Mouse (Mus musculus) kidney, postnatal 0 days (tissue): ENCODE results near the gene Arntl2. TPM values are rescaled to one million over a fixed set of nuclear protein-coding genes. Genes with fewer than 3 reads are reported as not detected.

ENCODE experiments used
- ATAC-seq: fragments of 200-750 bp; cut with Nextera tagmentation; replicated peaks from 2 replicates; pipeline ENCODE4 v1.8.0; 2017; ENCODE audit warnings: low read depth, moderate number of reproducible peaks, moderate TSS enrichment, moderate library complexity; ENCODE audit not compliant: low FRiP score
- DNase-seq: peaks from one replicate; pipeline ENCODE4 v3.0.0-alpha.2; 2016; ENCODE audit warnings: low spot score
- H3K27ac ChIP-seq: fragments of 300-500 bp; sonication (generic); 2 replicates; pipeline ENCODE4 v1.5.1; 2014; ENCODE audit warnings: mild to moderate bottlenecking
- H3K27me3 ChIP-seq: fragments of 300-500 bp; sonication (generic); 2 replicates; pipeline ENCODE4 v1.6.1; 2014; ENCODE audit warnings: low read length, mixed read lengths; ENCODE audit not compliant: insufficient read depth
- H3K36me3 ChIP-seq: fragments of 300-500 bp; sonication (generic); 2 replicates; pipeline ENCODE4 v1.6.1; 2014; ENCODE audit warnings: low read length, mixed read lengths; ENCODE audit not compliant: insufficient read depth
- H3K4me1 ChIP-seq: fragments of 300-500 bp; sonication (generic); replicated peaks from 2 replicates; pipeline ENCODE4 v1.6.1; 2014; ENCODE audit warnings: antibody characterized with exemption, low read length, mixed read lengths; ENCODE audit not compliant: insufficient read depth
- H3K4me2 ChIP-seq: fragments of 300-500 bp; sonication (generic); 2 replicates; pipeline ENCODE4 v1.6.1; 2014; ENCODE audit warnings: mild to moderate bottlenecking, low read length, moderate library complexity, mixed read lengths
- H3K4me3 ChIP-seq: fragments of 300-500 bp; sonication (generic); replicated peaks from 2 replicates; pipeline ENCODE4 v1.5.1; 2014; ENCODE audit warnings: low read depth, low read length
- H3K9ac ChIP-seq: fragments of 300-500 bp; sonication (generic); 2 replicates; pipeline ENCODE4 v1.6.1; 2014; ENCODE audit warnings: low read depth, low read length
- H3K9me3 ChIP-seq: fragments of 300-500 bp; sonication (generic); replicated peaks from 2 replicates; pipeline ENCODE4 v1.6.1; 2016; ENCODE audit warnings: low read length, inconsistent platforms, mixed read lengths
- CTCF ChIP-seq: IDR thresholded peaks from 2 replicates; pipeline ENCODE4 v1.5.1; 2016; ENCODE audit warnings: antibody characterized with exemption, low read depth, mild to moderate bottlenecking, moderate library complexity
- WGBS: fragments of 180-500 bp; shearing (Covaris S2); extraction: QIAGEN DNeasy Blood & Tissue Kit; methylation state at CpG from one replicate; pipeline ENCODE4 v1.1.7; 2014; 5-methylcytosine and 5-hydroxymethylcytosine counted together
- polyA plus RNA-seq: library from polyadenylated mRNA; unstranded; fragments of >200 nt; fragmentation: Nextera tagmentation; extraction: Ambion mirVana; gene quantifications from 2 replicates; pipeline ENCODE4 v1.2.1, GENCODE M21; 2015

Arntl2 gene
- polyA plus RNA-seq, 1 experiment from 2014 or later: 1.2 TPM

DNA sequence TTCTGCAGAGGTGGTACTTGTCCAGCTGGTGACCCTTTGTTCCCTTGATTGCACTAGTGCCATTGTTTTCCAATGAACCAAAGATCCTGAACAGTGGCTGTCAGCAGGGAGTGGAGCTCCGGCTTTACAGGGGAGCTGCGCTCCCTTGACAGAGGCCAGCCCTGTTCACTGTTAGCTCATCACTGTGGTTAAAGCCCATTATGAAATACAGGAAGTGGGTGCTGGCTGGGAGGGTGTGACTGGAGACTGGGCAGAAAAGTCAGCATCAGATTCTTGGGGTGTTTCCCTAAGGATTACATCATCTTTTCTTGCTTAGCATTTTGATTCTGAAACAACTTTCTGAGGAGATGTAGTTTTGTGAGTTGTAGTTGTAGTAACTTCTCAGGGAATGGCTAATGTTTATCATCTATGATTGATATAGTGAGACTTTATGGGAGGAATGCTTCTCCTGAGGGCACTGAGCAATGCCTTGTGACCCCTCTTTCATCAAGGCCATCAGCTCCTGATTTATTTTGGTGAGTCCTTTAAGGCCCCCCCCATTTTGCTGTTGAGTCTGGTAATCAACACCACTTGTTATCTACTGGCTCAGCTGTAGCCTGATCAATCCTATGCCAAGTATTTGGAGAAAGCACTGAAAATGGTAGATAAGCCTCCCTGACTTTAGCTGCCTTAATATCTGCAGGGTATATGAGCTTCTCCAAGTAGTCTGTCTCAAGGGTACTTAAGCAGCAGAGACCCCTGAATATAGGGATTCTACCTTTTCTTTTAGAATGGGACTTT, 19.1 kb upstream of the Arntl2 start:
- Histone ChIP-seq H3K4me2 (no peak overlapping the region), H3K4me3 (no peak overlapping the region), H3K9me3 (no peaks in the 10 kb centered on the region), H3K27ac (no peak overlapping the region), H3K36me3 (peaks cover 21% of the 10 kb centered on the region; the same call in 1 of the 2 replicates), H3K27me3 (no peaks in the 10 kb centered on the region), H3K9ac (no peak overlapping the region), H3K4me1 (no peaks in the 10 kb centered on the region)
- DNase-seq (no peak), ATAC-seq (no peak)
- WGBS: 54% methylated on average over 2 of the region's 2 CpGs
- TF ChIP-seq CTCF: no peak

DNA sequence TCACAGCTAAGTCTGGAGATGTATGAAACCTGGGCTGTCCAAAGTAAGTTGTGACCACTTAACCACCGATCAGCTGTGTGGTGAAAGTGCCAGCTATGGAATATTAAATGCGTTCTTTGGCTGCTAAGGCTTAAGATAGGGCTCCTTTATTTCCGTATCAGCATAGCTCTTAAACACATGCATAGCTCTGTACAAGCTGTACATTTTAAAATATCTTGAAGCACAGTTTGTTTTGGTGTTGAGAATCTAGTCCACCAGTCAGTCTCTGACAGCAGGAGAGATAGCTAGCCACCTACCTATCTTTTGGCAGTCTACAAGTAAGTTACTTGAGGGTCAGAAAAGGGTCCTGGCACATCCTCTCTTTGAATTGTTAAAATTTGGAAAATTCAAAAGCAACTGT, 17.8 kb upstream of the Arntl2 start:
- H3K9ac ChIP-seq: no peak overlapping the region
- H3K27ac ChIP-seq: no peak overlapping the region
- no peaks in the 10 kb centered on the region for H3K9me3 ChIP-seq
- TF ChIP-seq CTCF: no peak
- no peaks in the 10 kb centered on the region for H3K4me1 ChIP-seq
- ATAC-seq (no peak), DNase-seq (no peak)
- no peak overlapping the region for H3K4me2 ChIP-seq
- no peaks in the 10 kb centered on the region for H3K27me3 ChIP-seq
- WGBS: 92% methylated on average over 3 of the region's 3 CpGs
- peaks cover 15% of the 10 kb centered on the region; the same call in 1 of the 2 replicates for H3K36me3 ChIP-seq
- no peak overlapping the region for H3K4me3 ChIP-seq

DNA sequence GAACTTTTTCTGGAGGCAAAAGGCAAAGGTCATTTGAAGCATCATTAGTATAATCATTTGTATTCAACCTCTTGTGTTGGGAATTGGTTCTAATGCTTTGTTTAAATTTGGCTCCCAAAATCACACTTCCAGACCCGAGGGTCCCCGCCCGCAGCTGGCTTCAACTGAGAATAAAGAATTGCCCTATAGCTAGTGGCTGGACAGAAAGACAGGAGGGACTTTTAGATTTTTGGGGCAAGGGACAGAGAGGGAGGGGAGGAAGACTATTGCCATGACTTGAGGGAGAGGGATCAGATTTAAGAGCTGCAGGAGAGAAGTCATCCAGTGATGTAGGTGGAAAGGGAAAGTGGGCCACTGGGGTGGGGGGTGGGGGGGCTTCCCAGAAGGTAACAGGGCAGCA, 14.3 kb upstream of the Arntl2 start:
- ATAC-seq: no peak
- TF ChIP-seq CTCF: no peak
- no peak overlapping the region for H3K27ac ChIP-seq
- H3K36me3 ChIP-seq: peaks cover 5% of the 10 kb centered on the region; the same call in 1 of the 2 replicates
- no peaks in the 10 kb centered on the region for H3K4me1 ChIP-seq
- H3K4me2 ChIP-seq: no peak overlapping the region
- no peak overlapping the region for H3K4me3 ChIP-seq
- no peaks in the 10 kb centered on the region for H3K27me3 ChIP-seq
- DNase-seq: no peak
- H3K9ac ChIP-seq: no peak overlapping the region
- H3K9me3 ChIP-seq: no peaks in the 10 kb centered on the region
- 89% methylated on average over 3 of the region's 3 CpGs for WGBS

DNA sequence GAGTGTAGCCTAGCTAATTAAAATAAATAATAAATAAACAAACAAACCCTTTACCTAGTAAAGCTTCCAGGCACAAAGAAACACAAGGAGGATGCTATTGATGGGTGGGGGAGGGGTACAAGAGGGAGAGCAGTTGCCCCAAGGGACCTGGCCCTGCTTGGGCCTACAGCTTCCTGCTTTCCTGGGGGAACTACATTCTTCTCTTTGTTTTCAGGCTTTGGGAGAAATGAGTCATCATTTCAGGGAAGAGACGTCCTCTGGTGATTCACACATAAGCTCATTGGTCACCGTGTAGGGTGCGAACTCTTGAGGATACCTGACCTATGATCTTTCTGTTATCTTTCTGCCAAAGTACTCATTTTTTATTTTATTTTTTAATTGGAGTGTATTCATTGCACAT, 2.3 kb upstream of the Arntl2 start:
- peak; percentile 24 for DNase-seq
- no peaks in the 10 kb centered on the region for H3K36me3 ChIP-seq
- no peaks in the 10 kb centered on the region for H3K9me3 ChIP-seq
- 0 out of 2 replicates have a peak, but pooled peaks cover 4% of the 10 kb centered on the region for H3K4me1 ChIP-seq
- H3K27me3 ChIP-seq: no peaks in the 10 kb centered on the region
- no peak for TF ChIP-seq CTCF
- no peak overlapping the region for H3K4me2 ChIP-seq
- no peak overlapping the region for H3K27ac ChIP-seq
- no peak overlapping the region for H3K9ac ChIP-seq
- no peak overlapping the region for H3K4me3 ChIP-seq
- 75% methylated on average over 3 of the region's 3 CpGs for WGBS
- ATAC-seq: no peak

DNA sequence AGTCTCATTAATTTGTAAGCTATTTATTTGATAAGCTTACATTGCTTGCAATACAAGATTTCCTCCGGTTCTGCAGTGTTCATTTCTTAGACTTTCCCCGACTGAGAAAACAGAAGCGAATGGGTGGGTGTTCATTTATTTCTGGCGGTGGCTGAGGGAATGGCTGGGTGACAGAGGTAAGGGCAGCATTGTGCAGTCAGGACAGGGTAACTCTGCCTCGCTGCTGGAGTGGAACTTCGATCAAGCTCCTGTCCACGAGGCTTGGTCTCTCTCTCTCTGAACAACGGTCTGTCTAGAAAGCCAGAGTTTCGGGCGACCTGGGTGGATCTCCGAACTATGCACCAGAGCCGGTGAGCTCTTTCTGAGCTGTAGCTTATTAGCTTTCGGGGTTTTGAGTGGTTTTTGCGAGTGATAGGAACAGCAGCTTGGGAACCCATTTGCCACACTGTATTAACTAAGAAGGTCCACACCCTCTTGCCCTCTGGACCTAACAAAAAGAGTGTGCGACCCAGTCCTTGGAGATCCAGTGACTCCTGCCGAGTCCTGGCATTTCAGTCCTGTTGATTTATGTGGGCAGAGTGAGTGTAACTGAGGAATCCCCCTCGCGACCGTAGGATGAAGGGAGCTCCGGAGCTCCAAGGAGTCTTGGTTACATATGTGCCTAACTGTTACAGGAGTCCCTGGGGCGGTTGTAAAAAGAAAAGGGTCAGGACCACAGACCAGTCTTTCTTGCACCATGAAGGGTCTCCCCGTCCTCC, 510 bp upstream of the Arntl2 start:
- Histone ChIP-seq H3K4me1 (0 out of 2 replicates have a peak, but pooled peaks cover 4% of the 10 kb centered on the region), H3K4me2 (peak overlapping the region; percentile 68), H3K9me3 (no peaks in the 10 kb centered on the region), H3K36me3 (no peaks in the 10 kb centered on the region), H3K4me3 (peak overlapping the region; percentile 44), H3K27me3 (no peaks in the 10 kb centered on the region), H3K27ac (no peak overlapping the region), H3K9ac (peak overlapping the region; percentile 50; the same call in 1 of the 2 replicates)
- DNase-seq (no peak), ATAC-seq (no peak)
- no peak for TF ChIP-seq CTCF
- WGBS: 12% methylated on average over 22 of the region's 22 CpGs

DNA sequence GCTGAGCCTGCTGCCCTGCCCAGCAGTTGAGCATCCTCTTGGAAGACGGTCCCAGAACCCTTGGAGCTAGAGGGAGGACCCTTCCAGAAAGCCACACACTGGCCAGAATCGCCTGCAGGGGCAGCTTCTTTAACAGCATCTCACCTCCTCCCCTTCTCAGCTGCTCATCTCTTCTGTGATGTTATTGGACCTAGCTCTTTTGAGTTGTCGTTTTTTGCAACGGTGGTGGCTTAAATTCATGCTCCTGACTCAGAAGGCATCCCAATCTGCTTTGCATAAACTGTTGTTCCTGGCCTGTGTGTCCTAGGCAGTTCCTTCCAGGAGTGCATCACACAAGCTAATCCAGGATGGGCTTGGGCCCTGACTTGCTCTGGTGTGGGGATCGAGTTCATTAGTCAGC, 1.6 kb downstream of the Arntl2 start:
- ATAC-seq (no peak), DNase-seq (no peak)
- no peak overlapping the region for H3K4me2 ChIP-seq
- H3K27me3 ChIP-seq: no peaks in the 10 kb centered on the region
- TF ChIP-seq CTCF: no peak
- H3K9me3 ChIP-seq: no peaks in the 10 kb centered on the region
- no peaks in the 10 kb centered on the region for H3K36me3 ChIP-seq
- no peak overlapping the region for H3K27ac ChIP-seq
- H3K4me3 ChIP-seq: no peak overlapping the region
- no peak overlapping the region for H3K9ac ChIP-seq
- 0 out of 2 replicates have a peak, but pooled peaks cover 4% of the 10 kb centered on the region for H3K4me1 ChIP-seq
- 69% methylated on average over 5 of the region's 5 CpGs for WGBS
